Mouse (Mus musculus) limb, embryonic 11.5 days (tissue): ENCODE results near the gene Tedc1. TPM values are rescaled to one million over a fixed set of nuclear protein-coding genes. Genes with fewer than 3 reads are reported as not detected.

Source experiments
- ATAC-seq: fragments of 200-750 bp; cut with Nextera tagmentation; 2 replicates; pipeline ENCODE4 v1.8.0; 2017; ENCODE audit warnings: low read depth; ENCODE audit not compliant: insufficient number of reproducible peaks, low FRiP score, low TSS enrichment
- DNase-seq: peaks from one replicate; pipeline ENCODE4 v3.0.0-alpha.2; 2015; ENCODE audit warnings: low spot score
- H3K27ac ChIP-seq: fragments of 300-500 bp; sonication (generic); replicated peaks from 2 replicates; pipeline ENCODE4 v1.5.1; 2014; ENCODE audit warnings: low read depth, mild to moderate bottlenecking, low read length
- H3K27me3 ChIP-seq: fragments of 300-500 bp; sonication (generic); 2 replicates; pipeline ENCODE4 v1.6.1; 2014; ENCODE audit warnings: mild to moderate bottlenecking, low read length, mixed read lengths; ENCODE audit not compliant: control insufficient read depth, insufficient read depth
- H3K36me3 ChIP-seq: fragments of 300-500 bp; sonication (generic); 2 replicates; pipeline ENCODE4 v1.6.1; 2014; ENCODE audit warnings: mild to moderate bottlenecking, low read length, moderate library complexity, mixed read lengths; ENCODE audit not compliant: control insufficient read depth, insufficient read depth
- H3K4me1 ChIP-seq: fragments of 300-500 bp; sonication (generic); 2 replicates; pipeline ENCODE4 v1.6.1; 2014; ENCODE audit warnings: low read length, mixed read lengths; ENCODE audit not compliant: control insufficient read depth, insufficient read depth
- H3K4me2 ChIP-seq: fragments of 300-500 bp; sonication (generic); 2 replicates; pipeline ENCODE4 v1.6.1; 2014; ENCODE audit warnings: low read depth, mild to moderate bottlenecking, moderate library complexity; ENCODE audit not compliant: severe bottlenecking
- H3K4me3 ChIP-seq: fragments of 300-500 bp; sonication (generic); 2 replicates; pipeline ENCODE4 v1.5.1; 2014; ENCODE audit warnings: low read depth, low read length
- H3K9ac ChIP-seq: fragments of 300-500 bp; sonication (generic); 2 replicates; pipeline ENCODE4 v1.6.1; 2014; ENCODE audit warnings: mild to moderate bottlenecking, low read length
- H3K9me3 ChIP-seq: fragments of 300-500 bp; sonication (generic); 2 replicates; pipeline ENCODE4 v1.6.1; 2016; ENCODE audit warnings: low read length; ENCODE audit not compliant: control insufficient read depth
- WGBS: fragments of 180-500 bp; shearing (Covaris S2); extraction: QIAGEN DNeasy Blood & Tissue Kit; methylation state at CpG from one replicate; pipeline ENCODE4 v1.1.7; 2014; 5-methylcytosine and 5-hydroxymethylcytosine counted together
- polyA plus RNA-seq: library from polyadenylated mRNA; unstranded; fragments of >200 nt; fragmentation: Nextera tagmentation; extraction: Ambion mirVana; gene quantifications from 2 replicates; pipeline ENCODE4 v1.2.1, GENCODE M21; 2014

Tedc1 gene
- polyA plus RNA-seq, 1 experiment from 2014 or later = 39.9 TPM

GRCm38 (mm10) chr12:113137260-113138213, 18.7 kb upstream of the Tedc1 start:
- no peak overlapping the region for H3K9ac ChIP-seq
- WGBS = 89% methylated on average over 18 of the region's 18 CpGs
- H3K36me3 ChIP-seq = peaks cover 32% of the 10 kb centered on the region
- no peak overlapping the region for H3K27ac ChIP-seq
- ATAC-seq = no peak
- peaks cover 12% of the 10 kb centered on the region for H3K4me1 ChIP-seq
- peaks cover 21% of the 10 kb centered on the region for H3K27me3 ChIP-seq
- H3K4me2 ChIP-seq = no peak overlapping the region
- H3K4me3 ChIP-seq = no peak overlapping the region
- H3K9me3 ChIP-seq = no peaks in the 10 kb centered on the region
- no peak for DNase-seq

DNA sequence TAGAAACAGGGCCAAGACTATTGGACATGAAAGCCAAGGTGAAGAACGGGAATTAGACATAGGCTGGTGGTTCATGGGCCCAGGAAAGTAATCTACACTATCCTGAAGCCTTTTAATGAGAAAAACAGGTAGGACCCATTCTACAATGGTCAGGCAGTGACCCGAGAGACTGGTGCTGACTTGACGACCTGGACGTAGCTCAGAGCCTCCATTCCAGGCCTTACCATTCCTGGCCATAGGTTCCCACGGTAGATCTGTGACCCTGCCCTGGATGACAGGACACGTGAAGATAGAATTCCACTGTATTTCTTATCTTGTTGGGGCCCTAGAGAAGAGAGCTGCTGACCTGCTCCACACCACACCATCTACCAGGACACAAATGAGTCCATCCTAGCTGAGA, 17.9 kb upstream of the Tedc1 start:
- H3K4me3 ChIP-seq = no peak overlapping the region
- peaks cover 21% of the 10 kb centered on the region for H3K27me3 ChIP-seq
- H3K4me1 ChIP-seq = peaks cover 16% of the 10 kb centered on the region
- H3K27ac ChIP-seq = no peak overlapping the region
- 81% methylated on average over 6 of the region's 6 CpGs for WGBS
- H3K9ac ChIP-seq = no peak overlapping the region
- H3K36me3 ChIP-seq = peaks cover 28% of the 10 kb centered on the region
- no peaks in the 10 kb centered on the region for H3K9me3 ChIP-seq
- ATAC-seq = no peak
- no peak overlapping the region for H3K4me2 ChIP-seq
- no peak for DNase-seq

- H3K27ac ChIP-seq = no peak overlapping the region
- H3K27me3 ChIP-seq = peaks cover 21% of the 10 kb centered on the region
- peaks cover 16% of the 10 kb centered on the region for H3K4me1 ChIP-seq
- H3K9me3 ChIP-seq = no peaks in the 10 kb centered on the region
- DNase-seq (no peak), ATAC-seq (no peak)
- no peak overlapping the region for H3K4me3 ChIP-seq
- WGBS = 50% methylated on average over 11 of the region's 11 CpGs
- H3K36me3 ChIP-seq = peaks cover 23% of the 10 kb centered on the region
- peak overlapping the region; percentile 80 for H3K4me2 ChIP-seq
- no peak overlapping the region for H3K9ac ChIP-seq
Measured at GRCm38 (mm10) chr12:113138901-113139864, 17.0 kb upstream of the Tedc1 start.

- Histone ChIP-seq H3K9ac (0 out of 2 replicates have a peak within 1 kb of the TSS, but pooled peaks have one; percentile 27), H3K4me2 (peak within 1 kb of the TSS; percentile 80), H3K27me3 (peaks cover 21% of the 10 kb centered on the region), H3K4me1 (peaks cover 16% of the 10 kb centered on the region), H3K36me3 (peaks cover 23% of the 10 kb centered on the region), H3K27ac (no peak within 1 kb of the TSS), H3K4me3 (peak within 1 kb of the TSS; percentile 40), H3K9me3 (no peaks in the 10 kb centered on the region)
- peak; percentile 82 for ATAC-seq
- WGBS = under 1% methylated on average over 67 of the region's 68 CpGs
- DNase-seq = peak; percentile 90
Measured at GRCm38 (mm10) chr12:113139908-113140615, 16.2 kb upstream of the Tedc1 start, which contains the start of gene Crip2. Gene Crip2 (plus strand): TSS chr12:113140236.

DNA sequence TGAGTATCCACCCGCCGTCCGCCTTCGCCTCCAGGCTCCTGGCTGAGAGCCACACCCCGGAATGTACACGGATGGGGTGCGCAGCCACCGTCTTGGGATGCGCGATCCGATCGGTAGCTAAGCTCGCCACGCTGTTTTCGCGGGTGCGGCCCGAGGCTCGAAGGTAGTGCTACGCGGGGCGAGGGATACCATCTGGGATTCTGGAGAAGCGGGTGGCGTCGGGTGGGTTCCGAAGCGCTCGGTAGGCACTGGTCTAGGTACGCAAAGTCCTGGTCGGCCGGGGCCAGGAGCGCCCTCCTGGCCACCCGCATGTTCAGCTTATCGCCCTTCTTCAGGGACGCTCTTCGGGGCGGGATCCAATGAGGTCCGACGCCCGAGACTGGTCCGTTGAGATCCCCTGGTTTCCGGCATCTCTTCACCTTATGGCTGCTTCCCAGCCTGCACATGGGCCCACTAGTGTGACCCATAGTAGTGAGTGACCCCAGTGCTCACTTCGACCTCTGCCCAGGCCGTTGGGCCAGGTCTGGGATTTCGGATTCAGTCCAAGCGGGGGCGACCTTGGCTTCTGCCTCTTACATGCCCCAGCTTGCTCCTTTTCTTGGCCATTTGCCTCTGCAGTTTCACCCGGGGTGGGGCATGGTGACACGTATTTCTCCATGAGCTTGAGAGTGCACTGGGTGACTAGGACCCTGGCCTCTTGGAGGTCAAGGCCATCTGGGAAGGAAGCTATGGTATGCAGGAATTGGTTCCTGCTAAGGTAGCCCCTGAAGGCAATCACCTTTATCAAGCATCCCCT, 15.4 kb upstream of the Tedc1 start:
- DNase-seq (no peak), ATAC-seq (no peak)
- H3K9ac ChIP-seq = no peak overlapping the region
- H3K4me3 ChIP-seq = peak overlapping the region; percentile 40
- H3K27ac ChIP-seq = no peak overlapping the region
- H3K4me2 ChIP-seq = peak overlapping the region; percentile 80
- peaks cover 16% of the 10 kb centered on the region for H3K4me1 ChIP-seq
- H3K9me3 ChIP-seq = no peaks in the 10 kb centered on the region
- H3K27me3 ChIP-seq = peaks cover 23% of the 10 kb centered on the region
- H3K36me3 ChIP-seq = peaks cover 17% of the 10 kb centered on the region
- WGBS = 3% methylated on average over 49 of the region's 49 CpGs

- DNase-seq (no peak), ATAC-seq (no peak)
- Histone ChIP-seq H3K36me3 (peaks cover 13% of the 10 kb centered on the region), H3K27ac (no peak overlapping the region), H3K9ac (no peak overlapping the region), H3K9me3 (no peaks in the 10 kb centered on the region), H3K4me1 (peaks cover 16% of the 10 kb centered on the region), H3K4me3 (no peak overlapping the region), H3K27me3 (peaks cover 28% of the 10 kb centered on the region), H3K4me2 (no peak overlapping the region)
- WGBS = 71% methylated on average over 8 of the region's 8 CpGs
Measured at GRCm38 (mm10) chr12:113141531-113141973, 14.7 kb upstream of the Tedc1 start.
